Mouse (Mus musculus) cerebellum, postnatal 14 days (tissue): ENCODE results near the gene Arhgdib.
"Not testable (repeated sequence)": the region's sequence is repeated elsewhere in the genome, so short reads cannot be mapped to it uniquely, and the experiment has no call there.

Source experiments
- DNase-seq, 2 experiments: peaks; one replicate each; pipeline ENCODE4 v3.0.0; 2021; ENCODE audit warnings: mixed read lengths in 2 of 2

Gene Arhgdib

DNA sequence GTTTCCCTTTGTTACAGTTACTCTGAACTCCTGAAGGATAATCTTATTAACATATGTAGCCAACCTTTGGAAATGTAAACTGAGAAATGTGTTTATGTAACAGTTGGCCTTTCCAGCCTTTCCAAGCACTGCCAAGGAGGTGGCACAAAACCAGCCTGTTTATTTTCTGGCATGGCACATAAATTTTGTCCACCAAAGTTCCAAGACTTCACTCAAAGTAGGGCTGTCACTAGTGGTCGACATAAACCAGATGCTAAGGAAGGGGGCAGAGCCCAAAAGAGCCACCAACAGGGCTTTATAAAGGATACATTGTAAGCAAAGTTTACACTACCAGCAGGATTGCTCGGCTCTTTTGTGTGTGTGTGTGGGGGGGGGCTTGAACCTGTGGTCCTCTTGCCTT, 23.8 kb downstream of the Arhgdib start:
- DNase-seq = no peak

- peak in 1 of 2 experiments; percentile 15 for DNase-seq
Observed at GRCm38 (mm10) chr6:136915721-136916395, 25.8 kb downstream of the Arhgdib start.

DNA sequence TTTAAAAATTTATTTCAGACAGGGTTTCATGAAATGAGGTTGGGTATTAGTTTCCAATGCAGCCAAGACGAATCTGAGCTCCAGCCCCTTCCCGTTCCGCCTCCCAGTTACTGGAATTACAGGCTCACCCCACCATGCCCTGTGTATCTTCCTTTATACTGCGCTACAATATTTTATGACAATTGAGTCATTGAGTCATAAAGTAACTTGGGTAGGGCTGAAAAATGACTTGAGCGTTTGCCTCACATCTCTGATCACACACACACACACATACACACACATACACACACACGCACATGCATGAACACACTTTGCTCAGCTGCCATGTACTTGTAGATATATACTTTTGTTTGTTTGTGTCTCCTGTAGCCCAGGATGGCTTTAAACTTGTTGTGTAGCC, 27.5 kb downstream of the Arhgdib start:
- no peak for DNase-seq

DNA sequence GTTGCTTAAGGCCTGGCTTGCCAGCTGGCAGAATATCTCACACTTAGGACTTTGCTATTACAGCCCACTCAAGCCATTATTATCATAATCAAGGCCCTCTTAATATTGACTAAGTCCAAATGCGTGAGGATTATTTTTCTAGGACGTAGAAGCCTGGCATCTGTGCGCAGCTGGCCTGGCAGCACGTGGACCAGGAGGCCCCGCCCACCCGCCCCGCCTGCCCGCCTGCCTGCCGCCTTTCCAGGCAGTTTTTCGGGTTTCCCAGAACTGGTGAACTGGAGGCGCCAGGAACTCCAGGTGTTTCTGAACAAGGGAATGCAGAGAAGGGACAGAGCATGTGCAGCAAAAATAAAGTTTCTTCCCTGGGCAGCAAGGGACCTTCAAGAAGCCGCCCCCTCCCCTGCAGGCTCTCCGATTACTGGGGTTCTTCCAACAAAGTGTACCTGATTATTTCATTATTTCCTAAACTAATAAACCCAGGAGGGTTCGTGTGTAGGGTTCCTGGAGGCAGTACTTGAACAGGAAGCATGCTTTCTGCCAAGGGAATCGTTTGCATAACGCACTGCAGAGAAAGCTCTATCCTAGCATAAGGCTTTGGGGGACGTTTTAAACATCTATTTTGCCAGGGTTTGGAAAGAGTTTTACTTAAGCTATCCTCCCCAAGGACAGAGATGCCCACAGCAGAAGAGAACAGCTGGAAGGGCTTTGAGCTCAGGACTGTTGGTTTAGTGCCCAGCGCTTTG, 28.1 kb downstream of the Arhgdib start:
- no peak for DNase-seq

GRCm38 (mm10) chr6:136912751-136913265, 28.9 kb downstream of the Arhgdib start:
- no peak for DNase-seq

- DNase-seq = no peak
Observed at GRCm38 (mm10) chr6:136910247-136910890, 31.3 kb downstream of the Arhgdib start.

- no peak for DNase-seq
Observed at GRCm38 (mm10) chr6:136906937-136907293, 34.8 kb downstream of the Arhgdib start.

DNA sequence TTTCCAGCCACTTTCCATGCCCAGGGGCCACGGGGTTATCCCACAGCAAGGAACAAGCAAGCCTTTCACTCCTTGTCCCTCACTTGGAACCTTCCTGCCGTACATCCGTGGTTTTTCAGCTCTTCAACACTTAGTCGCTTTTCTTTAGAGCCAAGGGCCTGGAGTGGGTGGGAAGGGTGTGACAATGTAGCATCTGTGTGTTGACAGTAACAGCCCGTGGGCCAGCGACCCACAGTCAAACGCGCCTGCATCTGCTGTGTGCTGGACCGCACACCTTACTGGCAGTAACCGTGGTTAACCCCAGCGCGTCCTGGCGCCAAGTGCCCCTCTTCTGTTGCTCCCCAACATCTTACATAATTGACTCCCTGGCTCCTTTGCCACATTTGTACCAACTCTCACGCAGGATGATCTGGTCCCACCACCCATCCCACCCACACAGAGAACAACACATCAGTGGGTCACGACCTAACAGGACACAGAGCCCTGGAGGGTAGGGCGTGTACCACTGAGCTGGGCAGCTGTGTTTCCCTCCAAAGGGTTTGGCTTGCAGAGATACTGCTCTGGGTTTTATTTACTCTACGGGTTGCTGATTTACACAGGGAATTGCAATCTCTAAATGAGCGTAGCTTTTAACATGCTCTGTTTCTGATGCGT, 35.3 kb downstream of the Arhgdib start:
- DNase-seq = no peak

DNA sequence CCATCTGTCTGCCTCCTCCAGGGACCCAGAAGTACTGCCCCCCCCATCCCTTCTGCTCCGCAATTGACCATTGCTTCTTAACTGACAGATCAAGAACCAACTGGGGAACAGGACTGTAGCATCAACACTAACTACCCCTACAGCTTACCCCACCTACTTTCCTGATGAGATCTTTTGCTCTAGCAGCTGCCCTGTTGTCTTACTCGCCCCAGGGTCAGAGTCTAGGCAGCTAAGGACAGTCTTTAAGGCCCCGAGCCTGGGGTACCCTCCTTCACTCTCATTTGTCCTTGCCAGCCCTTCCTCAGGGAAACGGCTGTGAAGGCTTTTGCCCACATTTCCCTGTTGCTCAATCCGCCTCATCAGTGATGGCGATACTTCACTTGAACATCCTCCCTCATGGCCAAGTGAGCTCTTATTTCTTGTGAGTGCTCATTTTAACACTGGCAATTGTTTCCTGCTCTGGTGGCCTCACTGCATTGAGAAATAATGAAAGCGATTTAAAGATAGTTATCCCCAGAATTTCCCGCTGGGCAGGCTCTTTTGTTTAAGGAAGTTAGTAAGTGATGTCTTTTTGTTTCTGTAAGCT, 37.7 kb downstream of the Arhgdib start:
- no peak for DNase-seq

DNA sequence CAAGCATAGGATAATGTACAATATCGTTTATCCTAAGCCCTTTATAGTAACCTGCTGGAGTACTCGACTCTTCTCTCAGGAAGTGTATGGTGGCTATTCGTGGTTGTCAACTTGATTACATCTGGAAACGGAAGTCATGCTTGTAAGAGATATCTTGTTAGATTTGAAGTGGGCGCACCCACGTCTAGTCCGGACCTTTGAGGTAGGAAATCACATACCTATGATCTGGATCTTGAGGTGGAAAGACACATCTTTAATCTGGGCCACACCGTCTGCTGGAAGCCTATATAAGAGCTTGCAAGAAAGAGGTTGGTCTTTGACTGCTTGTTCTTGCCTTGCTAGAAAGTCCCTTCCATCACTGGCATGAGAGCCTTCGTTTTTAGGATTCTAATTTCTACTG, 39.2 kb downstream of the Arhgdib start:
- no peak for DNase-seq

DNA sequence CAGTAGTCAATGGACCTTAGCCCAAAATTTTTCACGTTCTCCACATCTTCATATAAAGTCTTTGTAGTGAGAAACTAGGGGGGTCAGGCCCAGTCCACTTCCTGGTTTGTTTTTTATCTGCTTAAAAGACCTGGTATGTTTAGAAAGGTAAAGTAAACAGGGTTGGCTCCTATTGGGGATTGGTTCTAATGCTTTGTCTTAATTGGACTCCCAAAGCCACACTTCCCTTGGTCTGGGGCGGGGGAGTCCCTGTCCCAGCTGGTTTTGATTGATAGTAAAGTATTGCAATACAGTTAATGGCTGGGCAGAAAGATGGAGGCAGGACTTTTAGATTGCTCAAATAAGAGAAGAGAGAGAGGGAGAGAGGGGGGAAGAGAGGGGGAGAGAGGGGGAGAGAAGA, 40.7 kb downstream of the Arhgdib start:
- DNase-seq = no peak

DNA sequence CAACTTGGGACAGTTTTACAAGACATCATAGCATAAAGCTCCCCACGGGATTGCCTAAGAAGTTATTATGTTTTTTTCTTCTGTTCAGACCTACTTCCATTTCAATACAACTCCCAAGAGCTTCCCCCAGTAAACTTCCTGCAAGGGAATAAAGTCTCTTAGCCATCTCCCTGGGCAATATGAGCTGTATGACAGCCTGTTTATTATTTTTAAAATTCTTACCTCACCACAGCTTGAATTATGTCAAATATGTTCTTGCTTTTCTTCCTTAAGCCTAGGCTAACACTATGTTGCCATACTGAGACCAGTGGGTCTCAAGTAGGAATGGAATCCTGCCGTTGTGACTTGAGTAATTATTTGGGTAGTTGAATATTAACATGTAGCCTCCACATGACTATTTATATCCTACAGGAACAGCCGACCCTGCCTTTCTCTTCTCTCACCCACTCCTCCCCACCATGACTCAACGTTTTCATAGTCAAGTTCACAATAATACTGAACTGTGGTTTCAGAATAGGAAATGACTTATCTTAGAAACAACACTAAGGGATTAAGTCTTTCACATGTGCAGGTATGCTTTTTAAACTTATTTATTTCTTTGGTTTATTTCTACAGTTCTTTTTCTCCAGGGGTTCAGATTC, 41.2 kb downstream of the Arhgdib start:
- no peak for DNase-seq

- DNase-seq = no peak
Observed at GRCm38 (mm10) chr6:136898954-136899353, 42.7 kb downstream of the Arhgdib start.

- DNase-seq = no peak
Observed at GRCm38 (mm10) chr6:136898222-136898621, 43.5 kb downstream of the Arhgdib start.

GRCm38 (mm10) chr6:136897789-136898188, 43.9 kb downstream of the Arhgdib start:
- no peak for DNase-seq

GRCm38 (mm10) chr6:136894532-136895339, 47.0 kb downstream of the Arhgdib start:
- DNase-seq = no peak

- no peak for DNase-seq
Observed at GRCm38 (mm10) chr6:136892002-136892401, 49.7 kb downstream of the Arhgdib start.

- DNase-seq = no peak
Observed at GRCm38 (mm10) chr6:136889554-136889953, 52.1 kb downstream of the Arhgdib start.

DNA sequence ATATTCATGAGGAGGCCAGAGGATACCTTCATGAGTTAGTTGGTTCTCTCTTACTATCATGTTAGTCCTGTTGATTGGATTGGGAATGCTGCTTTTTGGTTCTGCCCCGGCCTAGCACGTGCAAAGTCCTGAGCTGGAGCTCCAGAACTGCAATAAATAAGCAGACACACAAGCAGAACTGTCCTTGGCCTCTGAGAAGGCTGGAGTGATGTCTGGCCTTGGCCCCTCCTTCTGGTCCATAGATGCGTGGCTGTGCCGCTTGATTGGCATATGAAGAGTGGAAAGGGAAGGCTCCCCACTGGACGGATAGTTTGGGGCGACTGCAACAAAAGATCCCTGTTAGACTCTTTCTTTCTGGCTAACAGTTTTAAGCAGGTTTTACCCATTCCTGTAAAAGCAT, 52.6 kb downstream of the Arhgdib start:
- no peak for DNase-seq

- DNase-seq = no peak
Observed at GRCm38 (mm10) chr6:136887854-136888253, 53.8 kb downstream of the Arhgdib start.

DNA sequence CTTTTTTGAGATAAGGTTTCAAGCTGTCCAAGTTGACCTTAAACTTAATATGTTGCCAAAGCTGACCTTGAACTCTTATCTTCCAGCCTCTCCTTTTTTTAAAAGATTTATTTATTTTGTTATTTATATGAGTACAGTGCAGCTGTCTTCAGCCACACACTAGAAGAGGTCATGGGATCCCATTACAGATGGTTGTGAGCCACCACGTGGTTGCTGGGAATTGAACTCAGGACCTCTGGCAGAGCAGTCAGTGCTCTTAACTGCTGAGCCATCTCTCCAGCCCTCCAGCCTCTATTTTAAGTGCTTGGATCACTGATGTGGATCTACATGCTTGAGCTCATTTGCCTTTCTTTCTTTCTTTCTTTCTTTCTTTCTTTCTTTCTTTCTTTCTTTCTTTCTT, 56.9 kb downstream of the Arhgdib start:
- not testable (repeated sequence) for DNase-seq

DNA sequence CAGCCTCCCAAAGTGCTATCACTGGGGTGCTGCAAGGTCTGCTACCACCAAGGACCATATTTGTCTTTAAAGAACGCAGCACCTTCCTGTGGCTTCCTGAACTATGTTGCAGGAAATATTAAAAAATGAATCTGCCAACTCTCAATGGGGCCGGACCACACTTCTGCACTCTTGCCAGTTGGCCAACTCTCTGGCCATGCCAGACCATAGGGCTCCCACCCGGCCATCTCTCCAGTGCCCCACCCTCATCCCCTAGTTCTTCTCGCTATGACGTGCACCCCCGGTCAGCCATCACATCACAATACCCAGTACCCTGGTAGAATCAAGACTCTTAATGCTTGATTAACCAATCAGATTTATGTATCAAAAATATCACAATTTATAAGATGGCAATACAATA, 57.7 kb downstream of the Arhgdib start:
- DNase-seq = no peak
